Mouse (Mus musculus): ENCODE measurements around the gene 4931406C07Rik. TPM values are rescaled to one million over a fixed set of nuclear protein-coding genes. Genes with fewer than 3 reads are reported as not detected.
A peak's percentile ranks its signal among the peaks of the same experiment; 100 is the strongest.
"Not testable (repeated sequence)": the region's sequence is repeated elsewhere in the genome, so short reads cannot be mapped to it uniquely, and the experiment has no call there.

4931406C07Rik gene
- polyA plus RNA-seq (2011; ENCODE audit: insufficient read depth, insufficient read length, low read depth, missing spikeins): 24.9 and 26.6 TPM in 2 replicates

DNA sequence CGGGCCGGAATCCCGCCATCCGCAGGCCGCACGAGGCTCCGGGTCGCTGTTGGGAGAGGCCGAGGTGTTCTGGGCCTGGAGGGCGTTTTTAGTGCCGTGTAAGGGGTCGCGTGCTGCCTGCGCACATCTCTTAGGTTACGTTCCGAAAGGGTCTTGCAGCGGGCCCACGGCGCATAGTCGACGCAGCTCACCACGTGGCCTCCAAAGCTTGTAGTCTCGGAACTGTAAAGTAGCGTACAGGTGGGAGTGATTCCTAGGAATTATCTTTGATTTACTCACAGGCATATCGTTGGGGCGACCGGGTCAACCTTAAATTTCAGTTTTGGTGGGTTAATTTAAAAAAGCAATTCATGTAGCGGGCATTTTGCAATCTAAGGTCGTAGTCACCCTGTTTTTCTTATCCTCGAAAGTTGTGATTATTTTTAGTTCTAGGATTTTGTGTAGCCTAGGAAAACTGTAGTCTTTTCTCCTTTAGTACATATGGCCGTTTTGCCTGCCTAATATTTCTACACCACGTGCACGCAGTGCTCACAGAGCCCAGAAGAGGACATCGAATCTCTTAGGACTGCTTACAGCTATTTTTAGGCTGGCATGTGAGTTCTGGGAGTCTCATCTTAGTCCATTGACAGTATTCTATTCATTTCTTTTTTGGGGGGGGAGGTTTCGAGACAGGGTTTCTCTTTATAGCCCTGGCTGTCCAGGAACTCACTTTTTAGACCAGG is at the start of gene 4931406C07Rik:
Gene 4931406C07Rik, minus strand, starts transcription at position 51 of the 722 bp plus-strand sequence.
- H3K36me3 ChIP-seq (ENCODE audit: control insufficient read depth, insufficient read depth, low read length, poor library complexity, severe bottlenecking): peaks cover 46% of the 10 kb centered on the region
- H3K27ac ChIP-seq (ENCODE audit: insufficient read depth, low read length): peak within 1 kb of the TSS; percentile 73
- no peak for TF ChIP-seq EP300 (IDR thresholded peaks at IDR 0.05; ENCODE audit: insufficient read depth, low read depth, low read length)
- TF ChIP-seq POLR2A (IDR thresholded peaks at IDR 0.05; ENCODE audit: insufficient read depth, low read length): no peak
- TF ChIP-seq CTCF (IDR thresholded peaks at IDR 0.05; ENCODE audit: low read depth, low read length): no peak
- no peaks in the 10 kb centered on the region for H3K9me3 ChIP-seq (replicated peaks; ENCODE audit: control insufficient read depth, insufficient read depth, low read length, poor library complexity, severe bottlenecking)
- peak within 1 kb of the TSS; percentile 96 for H3K4me3 ChIP-seq (ENCODE audit: low read depth, low read length)
- no peaks in the 10 kb centered on the region for H3K4me1 ChIP-seq (ENCODE audit: control insufficient read depth, insufficient read depth, low read length)
- no peaks in the 10 kb centered on the region for H3K27me3 ChIP-seq (ENCODE audit: control insufficient read depth, insufficient read depth, low read length, poor library complexity, severe bottlenecking)
- H3K9ac ChIP-seq (ENCODE audit: low read depth, poor library complexity, severe bottlenecking): peak within 1 kb of the TSS; percentile 92

DNA sequence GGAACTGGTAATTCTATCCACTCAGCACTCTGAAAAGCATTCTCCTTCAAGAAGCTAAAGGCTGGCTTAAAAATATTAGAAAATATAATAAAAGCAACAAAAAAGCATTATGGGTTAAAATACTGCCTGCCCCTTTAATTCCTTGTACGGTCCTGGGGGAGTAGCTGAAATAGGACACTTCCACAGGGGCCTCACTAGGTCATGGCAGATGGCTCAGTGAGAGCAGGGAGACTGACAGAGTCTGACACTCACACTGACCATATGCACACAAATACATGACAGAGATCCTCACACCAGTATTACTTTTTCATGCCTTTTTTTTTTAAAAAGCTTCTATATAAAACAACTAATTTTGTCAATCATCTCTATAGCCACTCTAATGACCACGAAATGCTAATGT is 43.7 kb upstream of the 4931406C07Rik start:
- H3K27ac ChIP-seq (ENCODE audit: insufficient read depth, low read length): no peak overlapping the region
- no peaks in the 10 kb centered on the region for H3K4me1 ChIP-seq (ENCODE audit: control insufficient read depth, insufficient read depth, low read length)
- H3K9ac ChIP-seq (ENCODE audit: low read depth, poor library complexity, severe bottlenecking): no peak overlapping the region
- no peak for TF ChIP-seq POLR2A (IDR thresholded peaks at IDR 0.05; ENCODE audit: insufficient read depth, low read length)
- TF ChIP-seq EP300 (IDR thresholded peaks at IDR 0.05; ENCODE audit: insufficient read depth, low read depth, low read length): no peak
- TF ChIP-seq CTCF (IDR thresholded peaks at IDR 0.05; ENCODE audit: low read depth, low read length): no peak
- no peaks in the 10 kb centered on the region for H3K27me3 ChIP-seq (ENCODE audit: control insufficient read depth, insufficient read depth, low read length, poor library complexity, severe bottlenecking)
- H3K4me3 ChIP-seq (ENCODE audit: low read depth, low read length): no peak overlapping the region
- peaks cover 62% of the 10 kb centered on the region for H3K36me3 ChIP-seq (ENCODE audit: control insufficient read depth, insufficient read depth, low read length, poor library complexity, severe bottlenecking)
- no peaks in the 10 kb centered on the region for H3K9me3 ChIP-seq (replicated peaks; ENCODE audit: control insufficient read depth, insufficient read depth, low read length, poor library complexity, severe bottlenecking)

DNA sequence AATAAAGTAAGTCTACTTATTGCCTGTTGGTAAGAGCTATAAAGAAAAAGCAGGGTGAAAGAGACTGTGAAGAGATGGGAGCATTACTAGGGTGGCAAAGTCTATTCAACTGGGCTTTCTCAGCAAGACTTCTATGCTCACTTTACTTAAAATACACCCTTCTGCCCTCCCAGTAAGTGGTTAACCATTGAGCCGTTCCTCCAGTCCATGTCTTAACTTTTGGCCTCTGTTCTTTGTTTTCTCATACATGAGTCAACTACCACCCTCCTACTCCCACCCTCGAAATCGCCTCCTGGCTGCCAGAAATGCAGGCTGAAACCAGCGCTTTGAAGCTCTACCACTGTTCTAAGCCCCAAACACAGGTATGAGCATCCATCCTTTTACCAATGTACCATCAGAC is 31.5 kb upstream of the 4931406C07Rik start:
- Histone ChIP-seq H3K36me3 (ENCODE audit: control insufficient read depth, insufficient read depth, low read length, poor library complexity, severe bottlenecking) (peaks cover 71% of the 10 kb centered on the region), H3K27ac (ENCODE audit: insufficient read depth, low read length) (no peak overlapping the region), H3K4me1 (ENCODE audit: control insufficient read depth, insufficient read depth, low read length) (no peaks in the 10 kb centered on the region), H3K27me3 (ENCODE audit: control insufficient read depth, insufficient read depth, low read length, poor library complexity, severe bottlenecking) (no peaks in the 10 kb centered on the region), H3K9ac (ENCODE audit: low read depth, poor library complexity, severe bottlenecking) (no peak overlapping the region), H3K9me3 (replicated peaks; ENCODE audit: control insufficient read depth, insufficient read depth, low read length, poor library complexity, severe bottlenecking) (no peaks in the 10 kb centered on the region), H3K4me3 (ENCODE audit: low read depth, low read length) (no peak overlapping the region)
- no peak for TF ChIP-seq CTCF (IDR thresholded peaks at IDR 0.05; ENCODE audit: low read depth, low read length)

DNA sequence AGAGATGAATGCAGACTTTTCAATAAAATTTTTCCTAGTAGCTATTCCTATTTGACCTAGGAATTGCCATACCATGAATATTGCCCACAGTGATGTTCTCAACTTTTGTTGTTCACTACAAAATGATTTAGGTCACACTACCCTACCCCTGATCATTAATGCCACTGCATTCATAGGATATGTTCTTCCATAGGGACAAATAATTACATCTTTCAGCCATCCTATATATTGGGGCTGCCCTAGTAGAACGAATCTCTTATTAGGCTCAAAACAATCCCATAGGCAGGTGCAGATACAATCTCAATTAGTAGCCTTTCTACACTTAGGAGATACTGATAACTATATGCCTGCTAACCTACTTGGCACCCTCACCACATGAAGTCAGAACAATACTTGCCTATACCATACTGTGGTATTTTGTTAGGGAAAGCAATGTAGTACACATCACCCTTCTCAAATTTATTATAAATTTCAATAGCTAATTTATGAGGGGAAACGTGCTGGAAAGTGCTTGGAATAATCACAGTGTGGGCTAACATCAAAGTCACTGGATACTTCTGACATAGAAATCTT is 12.0 kb upstream of the 4931406C07Rik start:
- Histone ChIP-seq H3K9me3 (replicated peaks; ENCODE audit: control insufficient read depth, insufficient read depth, low read length, poor library complexity, severe bottlenecking) (no peaks in the 10 kb centered on the region), H3K27ac (ENCODE audit: insufficient read depth, low read length) (no peak overlapping the region), H3K4me1 (ENCODE audit: control insufficient read depth, insufficient read depth, low read length) (no peaks in the 10 kb centered on the region), H3K4me3 (ENCODE audit: low read depth, low read length) (no peak overlapping the region), H3K27me3 (ENCODE audit: control insufficient read depth, insufficient read depth, low read length, poor library complexity, severe bottlenecking) (no peaks in the 10 kb centered on the region), H3K9ac (ENCODE audit: low read depth, poor library complexity, severe bottlenecking) (no peak overlapping the region), H3K36me3 (ENCODE audit: control insufficient read depth, insufficient read depth, low read length, poor library complexity, severe bottlenecking) (peaks cover 51% of the 10 kb centered on the region)
- TF ChIP-seq EP300 (IDR thresholded peaks at IDR 0.05; ENCODE audit: insufficient read depth, low read depth, low read length) (no peak), POLR2A (IDR thresholded peaks at IDR 0.05; ENCODE audit: insufficient read depth, low read length) (no peak), CTCF (IDR thresholded peaks at IDR 0.05; ENCODE audit: low read depth, low read length) (no peak)

DNA sequence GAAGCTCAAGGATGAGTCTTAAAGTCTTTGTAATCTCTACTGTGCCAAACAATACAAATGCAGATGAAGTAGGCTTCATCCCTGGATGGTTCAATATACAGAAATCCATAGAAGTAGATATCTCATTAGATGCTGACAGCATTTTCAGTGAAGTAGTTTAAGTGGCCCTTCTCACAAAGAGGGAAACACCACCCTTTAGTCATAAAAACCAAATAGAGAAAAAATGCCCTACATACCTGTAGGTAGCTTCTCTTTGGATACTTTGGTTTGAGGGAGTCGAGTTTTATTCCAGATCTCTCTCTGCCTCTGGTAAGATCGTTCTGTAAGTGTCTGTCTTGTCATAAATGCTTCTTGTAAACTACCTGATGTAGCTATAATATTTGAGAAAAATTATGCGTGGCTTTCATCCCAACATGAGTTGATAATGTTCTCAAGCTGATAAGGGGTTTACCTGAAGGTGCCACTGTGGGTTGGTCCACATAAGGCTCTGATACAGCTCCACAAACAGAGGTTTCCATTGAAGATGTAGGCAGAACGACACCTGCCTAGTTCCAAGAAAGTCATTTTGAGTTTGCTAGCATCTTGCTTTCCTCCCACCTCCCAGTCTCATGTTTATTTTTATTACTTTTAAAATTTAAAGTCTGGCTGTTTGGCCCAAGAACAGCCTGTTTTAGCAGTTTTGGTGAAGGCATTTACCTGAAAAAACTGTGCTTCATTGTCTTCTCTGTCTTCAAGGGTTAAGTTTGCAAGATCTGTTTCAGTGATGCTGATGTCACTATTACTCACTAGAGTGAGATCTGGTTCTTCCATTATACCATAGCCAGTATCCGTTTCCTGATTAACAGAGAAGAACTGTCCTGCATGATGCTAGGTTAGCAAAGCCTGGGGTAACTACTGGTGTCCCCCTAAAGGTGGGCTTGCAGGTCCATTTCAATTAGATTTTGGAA is 11.2 kb upstream of the 4931406C07Rik start:
- no peak overlapping the region for H3K9ac ChIP-seq (ENCODE audit: low read depth, poor library complexity, severe bottlenecking)
- peaks cover 51% of the 10 kb centered on the region for H3K36me3 ChIP-seq (ENCODE audit: control insufficient read depth, insufficient read depth, low read length, poor library complexity, severe bottlenecking)
- no peaks in the 10 kb centered on the region for H3K27me3 ChIP-seq (ENCODE audit: control insufficient read depth, insufficient read depth, low read length, poor library complexity, severe bottlenecking)
- H3K4me3 ChIP-seq (ENCODE audit: low read depth, low read length): no peak overlapping the region
- TF ChIP-seq CTCF (IDR thresholded peaks at IDR 0.05; ENCODE audit: low read depth, low read length): no peak
- TF ChIP-seq POLR2A (IDR thresholded peaks at IDR 0.05; ENCODE audit: insufficient read depth, low read length): no peak
- no peak for TF ChIP-seq EP300 (IDR thresholded peaks at IDR 0.05; ENCODE audit: insufficient read depth, low read depth, low read length)
- H3K27ac ChIP-seq (ENCODE audit: insufficient read depth, low read length): no peak overlapping the region
- no peaks in the 10 kb centered on the region for H3K4me1 ChIP-seq (ENCODE audit: control insufficient read depth, insufficient read depth, low read length)
- H3K9me3 ChIP-seq (replicated peaks; ENCODE audit: control insufficient read depth, insufficient read depth, low read length, poor library complexity, severe bottlenecking): no peaks in the 10 kb centered on the region

DNA sequence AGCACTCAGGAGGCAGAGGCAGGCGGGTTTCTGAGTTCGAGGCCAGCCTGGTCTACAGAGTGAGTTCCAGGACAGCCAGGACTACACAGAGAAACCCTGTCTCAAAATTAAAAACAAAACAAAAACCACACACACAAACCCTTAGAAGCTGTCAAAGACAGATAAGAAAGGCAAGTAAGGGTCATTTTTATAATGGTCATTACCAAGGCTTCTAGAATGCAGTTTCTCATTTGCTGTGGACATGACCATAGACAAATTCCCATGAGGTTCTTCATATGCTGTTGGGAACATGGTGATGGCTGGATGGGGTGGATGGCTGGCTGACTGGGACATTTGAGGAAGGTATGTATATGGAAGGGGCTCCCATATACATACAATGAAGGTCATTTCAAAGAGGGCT is 10.0 kb upstream of the 4931406C07Rik start:
- H3K27me3 ChIP-seq (ENCODE audit: control insufficient read depth, insufficient read depth, low read length, poor library complexity, severe bottlenecking); H3K9me3 ChIP-seq (replicated peaks; ENCODE audit: control insufficient read depth, insufficient read depth, low read length, poor library complexity, severe bottlenecking); H3K9ac ChIP-seq (ENCODE audit: low read depth, poor library complexity, severe bottlenecking); H3K4me1 ChIP-seq (ENCODE audit: control insufficient read depth, insufficient read depth, low read length); H3K4me3 ChIP-seq (ENCODE audit: low read depth, low read length): not testable (repeated sequence)
- peak overlapping the region; percentile 33 for H3K27ac ChIP-seq (ENCODE audit: insufficient read depth, low read length)
- H3K36me3 ChIP-seq (ENCODE audit: control insufficient read depth, insufficient read depth, low read length, poor library complexity, severe bottlenecking): peaks cover 52% of the 10 kb centered on the region

Data from ES-Bruce4 (cell line).